Mouse (Mus musculus) right cerebral cortex, postnatal 4 days (tissue): ENCODE measurements around the gene Eppin.

ENCODE experiments used
- DNase-seq: peaks from one replicate; pipeline ENCODE4 v3.0.0-alpha.2; 2022

The Eppin gene

GRCm38 (mm10) chr2:164558991-164559645, 34.3 kb downstream of the Eppin start:
- DNase-seq = no peak

GRCm38 (mm10) chr2:164558426-164558825, 35.0 kb downstream of the Eppin start:
- no peak for DNase-seq

- DNase-seq = no peak
Measured at GRCm38 (mm10) chr2:164551502-164551901, 41.9 kb downstream of the Eppin start.

- DNase-seq = no peak
Measured at GRCm38 (mm10) chr2:164550895-164551269, 42.5 kb downstream of the Eppin start.

GRCm38 (mm10) chr2:164549963-164550894, 43.2 kb downstream of the Eppin start:
- no peak for DNase-seq

- no peak for DNase-seq
Measured at GRCm38 (mm10) chr2:164549338-164549737, 44.1 kb downstream of the Eppin start.

GRCm38 (mm10) chr2:164544454-164545097, 48.8 kb downstream of the Eppin start:
- no peak for DNase-seq

GRCm38 (mm10) chr2:164543745-164544144, 49.6 kb downstream of the Eppin start:
- no peak for DNase-seq

GRCm38 (mm10) chr2:164542598-164542997, 50.8 kb downstream of the Eppin start:
- no peak for DNase-seq

- DNase-seq = no peak
Measured at GRCm38 (mm10) chr2:164542132-164542531, 51.3 kb downstream of the Eppin start.

- DNase-seq = no peak
Measured at GRCm38 (mm10) chr2:164540652-164541427, 52.6 kb downstream of the Eppin start.
